Mouse (Mus musculus): Measurements from ENCODE around the gene Fcrls. TPM values are rescaled to one million over a fixed set of nuclear protein-coding genes. Genes with fewer than 3 reads are reported as not detected.

The Fcrls gene
- polyA plus RNA-seq, 1 experiment from 2014 or later, result 9.1 TPM

DNA sequence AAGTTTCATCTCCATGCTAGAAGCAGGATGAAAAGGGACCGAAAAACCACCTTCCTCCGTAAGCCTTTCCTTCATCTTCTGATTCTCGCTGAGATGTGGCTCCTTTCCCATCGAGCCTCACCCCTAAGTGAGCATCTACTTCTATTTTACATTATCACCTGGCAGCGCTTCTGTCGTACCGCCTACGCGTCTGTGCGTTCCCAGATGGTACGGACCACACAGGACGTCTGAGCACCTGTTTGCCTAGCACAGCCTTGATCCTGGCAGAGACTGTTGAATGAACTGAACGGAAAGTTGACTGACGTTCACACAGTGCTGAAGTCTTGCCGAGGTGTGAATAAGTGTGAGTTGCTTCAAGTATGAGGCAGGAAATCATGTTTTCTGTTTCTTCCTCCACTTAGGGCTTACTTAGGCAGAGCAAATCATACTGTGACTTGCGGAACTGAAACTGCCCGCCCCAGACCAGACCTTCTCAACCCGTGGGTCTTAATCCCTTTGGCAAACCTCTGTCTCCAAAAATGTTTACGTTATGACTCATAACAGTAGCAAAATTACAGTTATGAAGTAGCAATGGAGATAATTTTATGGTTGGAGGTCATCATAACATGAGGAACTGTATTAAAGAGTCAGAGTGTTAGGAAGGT lies 49.2 kb downstream of the Fcrls start:
- no peaks in the 10 kb centered on the region for H3K36me3 ChIP-seq
- H3K4me1 ChIP-seq, result no peaks in the 10 kb centered on the region
- H3K9me3 ChIP-seq, result no peaks in the 10 kb centered on the region
- no peaks in the 10 kb centered on the region for H3K27me3 ChIP-seq
- no peak for ATAC-seq (ENCODE audit: borderline replicate concordance, extremely low read depth, low FRiP score, low TSS enrichment)
- WGBS, result 81% methylated on average over 19 of the region's 19 CpGs
- H3K27ac ChIP-seq, result no peak overlapping the region
- H3K4me3 ChIP-seq, result no peak overlapping the region
- no peak overlapping the region for H3K4me2 ChIP-seq
- no peak overlapping the region for H3K9ac ChIP-seq

- Histone ChIP-seq H3K9me3 (no peaks in the 10 kb centered on the region), H3K9ac (no peak overlapping the region), H3K27ac (no peak overlapping the region), H3K4me1 (no peaks in the 10 kb centered on the region), H3K4me2 (no peak overlapping the region), H3K36me3 (no peaks in the 10 kb centered on the region), H3K27me3 (no peaks in the 10 kb centered on the region), H3K4me3 (no peak overlapping the region)
- no peak for ATAC-seq (ENCODE audit: borderline replicate concordance, extremely low read depth, low FRiP score, low TSS enrichment)
- WGBS, result 75% methylated on average over 5 of the region's 5 CpGs
Observed at GRCm38 (mm10) chr3:87206336-87207075, 57.0 kb downstream of the Fcrls start.

Other genes with a start within 250 kb of the Fcrls start
- gene Kirrel, start 89.0 kb downstream of the Fcrls start, polyA plus RNA-seq (2015; fragmentation: Nextera tagmentation; extraction: Ambion mirVana), result 20.7 and 23.0 TPM in 2 replicates
- gene Cd5l, start 94.1 kb upstream of the Fcrls start, polyA plus RNA-seq (2015; fragmentation: Nextera tagmentation; extraction: Ambion mirVana), result 0.11 and 0.18 TPM in 2 replicates
- gene Fcrl1, start 112.6 kb upstream of the Fcrls start, polyA plus RNA-seq (2015; fragmentation: Nextera tagmentation; extraction: Ambion mirVana), result 0.21 TPM in 1 of 2 replicates, not detected in the other
- not detected in 2 replicates for gene Fcrl5, start 172.0 kb upstream of the Fcrls start, polyA plus RNA-seq (2015; fragmentation: Nextera tagmentation; extraction: Ambion mirVana)

Measured in lung, embryonic 15.5 days (tissue).